Mouse (Mus musculus): Measurements from ENCODE around the gene Rbmxl2.

GRCm38 (mm10) chr7:107210126-107210576 lies 906 bp downstream of the Rbmxl2 start:
- no peak for TF ChIP-seq CTCF (IDR thresholded peaks at IDR 0.05; ENCODE audit: insufficient read depth, low read depth, low read length)
- TF ChIP-seq POLR2A (IDR thresholded peaks at IDR 0.05; ENCODE audit: insufficient read depth, low read depth, low read length): no peak

All from olfactory bulb, adult 2 months (tissue).